Mouse (Mus musculus) thymus, adult 2 months (tissue): ENCODE results near the gene Zbtb17.

ENCODE experiments used
- CTCF ChIP-seq: fragments of 200-500 bp; IDR thresholded peaks from 2 replicates; pipeline ENCODE4 v1.5.1; 2012; ENCODE audit warnings: mild to moderate bottlenecking, control low read depth, low read length, moderate library complexity, borderline replicate concordance; ENCODE audit not compliant: control insufficient read depth, poor library complexity, insufficient read depth; ENCODE audit errors: extremely low read depth
- POLR2A ChIP-seq: fragments of 200-500 bp; IDR thresholded peaks from 2 replicates; pipeline ENCODE4 v1.6.1; 2012; ENCODE audit warnings: mild to moderate bottlenecking, low read length, control low read depth, moderate library complexity; ENCODE audit not compliant: control insufficient read depth, poor library complexity, insufficient read depth; ENCODE audit errors: extremely low read depth

DNA sequence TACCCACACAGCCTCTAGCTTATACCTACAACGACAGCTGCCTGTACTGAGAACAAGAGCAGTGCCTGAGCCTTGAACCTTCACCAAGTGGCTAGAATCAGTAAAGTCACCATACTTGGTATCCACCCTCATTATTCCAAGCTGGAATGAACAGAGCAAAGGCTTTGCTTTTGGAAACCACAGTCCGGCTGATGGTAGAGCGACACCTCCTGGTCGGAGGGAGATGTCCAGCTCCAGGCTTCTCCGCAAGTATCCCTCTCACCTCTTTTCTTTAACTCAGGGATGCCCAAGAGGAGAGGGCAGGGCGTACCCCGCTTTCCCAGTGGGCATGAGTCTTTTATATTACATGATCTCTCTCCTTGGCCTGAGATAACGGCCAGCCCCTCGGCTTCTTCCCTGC, 14.6 kb upstream of the Zbtb17 start:
- TF ChIP-seq CTCF (no peak), POLR2A (no peak)
